Mouse (Mus musculus) 416B (cell line): ENCODE measurements at regions not wholly inside any gene's neighbourhood (a gene's known extent, or its start where the extent isn't known, plus 50 kb on each side); places are given as distances from the start of the nearest gene placed in this dataset.

Source experiments
- DNase-seq: peaks from one replicate; pipeline ENCODE4 v3.0.0; 2011; ENCODE audit warnings: low read depth

DNA sequence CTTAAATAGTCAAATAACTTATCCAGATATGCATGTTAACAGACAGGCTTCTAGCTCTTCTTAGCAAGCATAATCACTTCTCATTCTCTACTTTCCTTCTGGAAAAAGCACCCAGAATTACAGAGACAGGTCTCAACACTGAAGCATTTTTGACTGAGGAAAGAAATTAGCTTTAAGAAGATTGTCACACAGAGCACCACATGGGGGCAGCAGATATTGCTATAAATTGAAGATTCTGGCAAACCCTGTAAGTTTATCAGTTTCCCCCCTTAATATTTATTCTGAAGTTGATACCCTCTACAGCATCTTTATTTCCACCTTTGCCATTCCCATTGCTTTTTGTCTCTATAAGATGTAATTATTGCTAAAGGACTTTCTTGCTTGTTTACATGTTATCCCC, 83.4 kb upstream of the Lrrc4c start:
- peak; percentile 13 for DNase-seq

DNA sequence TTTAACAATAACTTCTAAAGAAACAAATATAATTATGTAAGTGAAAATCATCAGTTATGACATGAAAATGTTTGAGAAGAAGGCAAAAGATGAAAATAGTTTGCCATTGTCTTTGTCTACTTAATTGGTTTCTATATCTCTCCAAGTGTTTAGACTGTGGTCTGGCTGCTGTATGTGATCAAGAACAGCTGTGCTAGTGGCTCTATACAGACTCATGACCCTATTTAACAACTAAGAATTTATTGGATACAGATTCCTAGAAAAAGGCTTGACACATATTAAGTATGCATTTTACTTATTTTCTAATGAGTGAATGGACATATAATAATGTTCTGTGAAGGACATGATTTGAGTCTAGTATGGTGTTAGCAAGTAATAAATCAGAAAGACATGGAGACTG, 78.7 kb upstream of the Lrrc4c start:
- no peak for DNase-seq

GRCm38 (mm10) chr2:96240543-96241090, 77.4 kb upstream of the Lrrc4c start:
- no peak for DNase-seq

GRCm38 (mm10) chr2:96253661-96254060, 64.3 kb upstream of the Lrrc4c start:
- DNase-seq = no peak

DNA sequence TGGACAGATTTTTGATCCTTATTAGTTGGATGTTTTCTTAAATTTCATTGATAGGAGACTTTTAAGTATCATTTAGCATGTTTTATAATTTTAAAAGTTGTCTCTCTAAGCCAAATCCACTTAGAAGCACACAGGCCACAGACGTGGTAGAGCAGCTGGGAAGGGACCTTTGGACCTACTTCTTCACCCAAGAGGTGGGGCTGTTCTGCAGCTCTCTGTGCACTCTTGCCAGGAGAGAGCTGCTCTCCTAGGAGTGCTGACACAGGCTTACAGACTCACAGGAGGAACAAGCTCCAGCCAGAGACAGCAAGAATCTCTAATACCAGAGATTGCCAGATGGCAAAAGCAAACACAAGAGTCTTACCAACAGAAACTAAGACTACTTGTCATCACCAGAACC, 61.5 kb upstream of the Lrrc4c start:
- no peak for DNase-seq
